Mouse (Mus musculus) MEL (cell line): ENCODE results near the gene Pop5. TPM values are rescaled to one million over a fixed set of nuclear protein-coding genes. Genes with fewer than 3 reads are reported as not detected.

ENCODE experiments used
- DNase-seq: peaks from one replicate; pipeline ENCODE4 v3.0.0; 2011; ENCODE audit warnings: low read depth, low spot score
- H3K27ac ChIP-seq: 2 replicates; pipeline ENCODE4 v1.5.1; 2012; ENCODE audit warnings: low read depth, mild to moderate bottlenecking, control low read depth, low read length, moderate library complexity; ENCODE audit not compliant: control insufficient read depth
- H3K27me3 ChIP-seq, 2 experiments: fragments of 150-350 bp in 1 of 2; sonication (generic) in 1 of 2; 2 replicates each; pipeline ENCODE4 v1.6.1; 2012; ENCODE audit warnings: low read length in 2 of 2, mild to moderate bottlenecking in 2 of 2, improper control_type of control experiment in 1 of 2, moderate library complexity in 1 of 2; ENCODE audit not compliant: insufficient read depth in 2 of 2, control insufficient read depth in 1 of 2
- H3K36me3 ChIP-seq, 2 experiments: 2 replicates each; pipeline ENCODE4 v1.6.1; 2012 to 2014; ENCODE audit warnings: low read length in 2 of 2, improper control_type of control experiment in 1 of 2, inconsistent platforms in 1 of 2, mild to moderate bottlenecking in 1 of 2; ENCODE audit not compliant: insufficient read depth in 2 of 2, control insufficient read depth in 1 of 2
- H3K4me1 ChIP-seq, 2 experiments: fragments of 150-350 bp in 1 of 2; sonication (generic) in 1 of 2; 2 replicates each; pipeline ENCODE4 v1.6.1; 2012; ENCODE audit warnings: low read length in 2 of 2, improper control_type of control experiment in 1 of 2, mild to moderate bottlenecking in 1 of 2; ENCODE audit not compliant: insufficient read depth in 2 of 2, control insufficient read depth in 1 of 2
- H3K4me3 ChIP-seq, 2 experiments: fragments of 150-350 bp in 1 of 2; sonication (generic) in 1 of 2; 2 replicates each; pipeline ENCODE4 v1.5.1; 2012; ENCODE audit warnings: low read depth in 2 of 2, low read length in 2 of 2, mild to moderate bottlenecking in 2 of 2, moderate library complexity in 2 of 2, control low read depth in 1 of 2, improper control_type of control experiment in 1 of 2; ENCODE audit not compliant: control insufficient read depth in 1 of 2, insufficient read depth in 1 of 2
- H3K79me2 ChIP-seq: 2 replicates; pipeline ENCODE4 v1.6.1; 2012; ENCODE audit warnings: mild to moderate bottlenecking, low read length, moderate library complexity; ENCODE audit not compliant: control insufficient read depth, poor library complexity, insufficient read depth
- H3K9ac ChIP-seq: 2 replicates; pipeline ENCODE4 v1.6.1; 2012; ENCODE audit warnings: low read depth, mild to moderate bottlenecking, control low read depth, low read length, moderate library complexity; ENCODE audit not compliant: control insufficient read depth, poor library complexity, severe bottlenecking
- H3K9me3 ChIP-seq: fragments of 150-350 bp; sonication (generic); replicated peaks from 2 replicates; pipeline ENCODE4 v1.6.1; 2012; ENCODE audit warnings: mild to moderate bottlenecking, low read length, improper control_type of control experiment, moderate library complexity; ENCODE audit not compliant: insufficient read depth
- BHLHE40 ChIP-seq: IDR thresholded peaks from 2 replicates; pipeline ENCODE4 v1.6.1; 2012; ENCODE audit warnings: low read depth, mild to moderate bottlenecking, inconsistent platforms, low read length, improper control_type of control experiment, borderline replicate concordance
- CHD1 ChIP-seq: IDR thresholded peaks from 2 replicates; pipeline ENCODE4 v1.6.1; 2012; ENCODE audit warnings: low read depth, mild to moderate bottlenecking, inconsistent platforms, low read length, improper control_type of control experiment
- CHD2 ChIP-seq: IDR thresholded peaks from 2 replicates; pipeline ENCODE4 v1.6.1; 2011; ENCODE audit warnings: low read length, improper control_type of control experiment
- CTCF ChIP-seq, 3 experiments: IDR thresholded peaks in 2 of 3; conservative IDR thresholded peaks in 1 of 3; 2 replicates each; pipeline ENCODE4 v1.5.1; 2011 to 2012; ENCODE audit warnings: low read length in 3 of 3, low read depth in 2 of 3, mild to moderate bottlenecking in 2 of 3, improper control_type of control experiment in 1 of 3, inconsistent platforms in 1 of 3, mixed read lengths in 1 of 3, moderate library complexity in 1 of 3; ENCODE audit not compliant: control insufficient read depth in 1 of 3, insufficient read depth in 1 of 3, poor library complexity in 1 of 3, severe bottlenecking in 1 of 3
- E2F4 ChIP-seq: IDR thresholded peaks from 2 replicates; pipeline ENCODE4 v1.6.1; 2011; ENCODE audit warnings: low read depth, low read length, improper control_type of control experiment, borderline replicate concordance
- ELF1 ChIP-seq: IDR thresholded peaks from 2 replicates; pipeline ENCODE4 v1.6.1; 2014; ENCODE audit warnings: low read depth, mild to moderate bottlenecking, inconsistent platforms, low read length, improper control_type of control experiment, moderate library complexity
- EP300 ChIP-seq, 2 experiments: IDR thresholded peaks; 2 replicates each; pipeline ENCODE4 v1.6.1; 2011; ENCODE audit warnings: improper control_type of control experiment in 2 of 2, low read length in 2 of 2, low read depth in 1 of 2, mild to moderate bottlenecking in 1 of 2
- ETS1 ChIP-seq: IDR thresholded peaks from 2 replicates; pipeline ENCODE4 v1.6.1; 2012; ENCODE audit warnings: low read depth, mild to moderate bottlenecking, inconsistent platforms, low read length, improper control_type of control experiment, moderate library complexity
- GABPA ChIP-seq: IDR thresholded peaks from 2 replicates; pipeline ENCODE4 v1.6.1; 2012; ENCODE audit warnings: low read depth, mild to moderate bottlenecking, inconsistent platforms, low read length, improper control_type of control experiment, moderate library complexity
- GATA1 ChIP-seq: IDR thresholded peaks from 2 replicates; pipeline ENCODE4 v1.6.1; 2011; ENCODE audit warnings: low read depth, low read length, improper control_type of control experiment
- MAFK ChIP-seq: IDR thresholded peaks from 2 replicates; pipeline ENCODE4 v1.6.1; 2011; ENCODE audit warnings: low read depth, mild to moderate bottlenecking, low read length, improper control_type of control experiment, borderline replicate concordance
- MAX ChIP-seq: IDR thresholded peaks from 2 replicates; pipeline ENCODE4 v1.6.1; 2011; ENCODE audit warnings: low read length, improper control_type of control experiment
- MAZ ChIP-seq: IDR thresholded peaks from 2 replicates; pipeline ENCODE4 v1.6.1; 2012; ENCODE audit warnings: low read depth, mild to moderate bottlenecking, inconsistent platforms, low read length, improper control_type of control experiment
- MYC ChIP-seq: IDR thresholded peaks from 2 replicates; pipeline ENCODE4 v1.6.1; 2011; ENCODE audit warnings: low read depth, mild to moderate bottlenecking, low read length, improper control_type of control experiment, moderate library complexity
- NRF1 ChIP-seq: IDR thresholded peaks from 2 replicates; pipeline ENCODE4 v1.6.1; 2014; ENCODE audit warnings: low read depth, mild to moderate bottlenecking, inconsistent platforms, low read length, improper control_type of control experiment, moderate library complexity; ENCODE audit not compliant: poor library complexity, insufficient read depth, severe bottlenecking
- POLR2A ChIP-seq, 2 experiments: IDR thresholded peaks; 2 replicates each; pipeline ENCODE4 v1.6.1; 2011 to 2012; ENCODE audit warnings: low read length in 2 of 2, mild to moderate bottlenecking in 2 of 2, control low read depth in 1 of 2, improper control_type of control experiment in 1 of 2, low read depth in 1 of 2, moderate library complexity in 1 of 2; ENCODE audit not compliant: control insufficient read depth in 1 of 2, insufficient read depth in 1 of 2, poor library complexity in 1 of 2
- RAD21 ChIP-seq: IDR thresholded peaks from 2 replicates; pipeline ENCODE4 v1.6.1; 2011; ENCODE audit warnings: mild to moderate bottlenecking, low read depth, low read length, improper control_type of control experiment
- RCOR1 ChIP-seq: IDR thresholded peaks from 2 replicates; pipeline ENCODE4 v1.6.1; 2012; ENCODE audit warnings: low read depth, mild to moderate bottlenecking, inconsistent platforms, low read length, improper control_type of control experiment
- SMC3 ChIP-seq: IDR thresholded peaks from 2 replicates; pipeline ENCODE4 v1.6.1; 2011; ENCODE audit warnings: low read depth, low read length, improper control_type of control experiment
- TAL1 ChIP-seq: IDR thresholded peaks from 2 replicates; pipeline ENCODE4 v1.6.1; 2012; ENCODE audit warnings: mild to moderate bottlenecking, inconsistent platforms, low read length, moderate library complexity, mixed read lengths
- UBTF ChIP-seq: IDR thresholded peaks from 2 replicates; pipeline ENCODE4 v1.6.1; 2012; ENCODE audit warnings: low read depth, mild to moderate bottlenecking, inconsistent platforms, low read length, improper control_type of control experiment, moderate library complexity, borderline replicate concordance; ENCODE audit not compliant: insufficient read depth
- USF2 ChIP-seq, 2 experiments: IDR thresholded peaks; 2 replicates each; pipeline ENCODE4 v1.6.1; 2011 to 2012; ENCODE audit warnings: improper control_type of control experiment in 2 of 2, low read length in 2 of 2, borderline replicate concordance in 1 of 2, inconsistent platforms in 1 of 2, low read depth in 1 of 2, mild to moderate bottlenecking in 1 of 2; ENCODE audit not compliant: insufficient read depth in 1 of 2
- ZC3H11A ChIP-seq: IDR thresholded peaks from 2 replicates; pipeline ENCODE4 v1.6.1; 2012; ENCODE audit warnings: low read depth, mild to moderate bottlenecking, inconsistent platforms, low read length, improper control_type of control experiment
- ZNF384 ChIP-seq: IDR thresholded peaks from 2 replicates; pipeline ENCODE4 v1.6.1; 2012; ENCODE audit warnings: low read depth, mild to moderate bottlenecking, inconsistent platforms, low read length, improper control_type of control experiment
- polyA plus RNA-seq, 2 experiments: library from polyadenylated mRNA; stranded (reverse) in 1 of 2; unstranded in 1 of 2; fragments of >175 nt in 1 of 2; fragments of >200 nt in 1 of 2; gene quantifications; 2 replicates each; pipeline versions ENCODE4 v1.2.1 to v1.2.4; 2012; ENCODE audit warnings: low replicate concordance in 2 of 2, low read depth in 1 of 2; ENCODE audit not compliant: insufficient read length in 2 of 2, insufficient read depth in 1 of 2, missing spikeins in 1 of 2
- total RNA-seq: library from RNA; depleted of rRNA; stranded (reverse); fragments of 300-350 nt; gene quantifications from 2 replicates; pipeline ENCODE4 v1.2.3, GENCODE M21; 2012

Pop5 gene
- total and polyA plus RNA-seq, 3 experiments = 103 to 388 (median 208) TPM

DNA sequence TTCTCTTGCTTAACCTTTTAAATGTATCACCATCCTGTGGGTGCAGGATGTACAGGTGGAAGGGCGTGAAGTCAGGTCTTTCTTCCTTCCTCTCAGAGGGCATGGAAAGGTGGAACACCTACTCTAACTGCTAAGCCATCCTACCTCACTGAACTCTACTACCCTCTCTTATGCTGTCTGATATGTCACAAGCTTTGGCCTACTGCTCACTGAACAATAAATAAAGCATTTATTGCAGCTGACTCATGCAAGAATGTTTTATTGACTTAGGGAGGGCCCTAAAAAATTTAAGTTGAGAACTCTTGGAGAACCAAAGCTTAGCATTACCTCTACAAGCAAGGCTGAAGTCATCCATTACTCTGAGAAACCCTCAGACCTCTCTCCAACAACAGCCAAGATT is 34.3 kb downstream of the Pop5 start:
- DNase-seq = no peak
- Histone ChIP-seq H3K36me3 (peaks cover 6 to 39% of the 10 kb centered on the region in 2 experiments; a peak in 3 of 4 replicates), H3K9ac (no peak overlapping the region), H3K79me2 (peaks cover 54% of the 10 kb centered on the region), H3K27me3 (no peaks in the 10 kb centered on the region), H3K4me1 (peaks cover 14 to 40% of the 10 kb centered on the region in 2 experiments), H3K4me3 (no peak overlapping the region), H3K9me3 (no peaks in the 10 kb centered on the region), H3K27ac (no peak overlapping the region)
- no peak for TF ChIP-seq CTCF (IDR thresholded peaks at IDR 0.05 in 2 of 3, conservative IDR thresholded peaks at IDR 0.05 in 1 of 3; ENCODE audit: control insufficient read depth in 1 of 3, insufficient read depth in 1 of 3, low read depth in 2 of 3, low read length in 3 of 3, poor library complexity in 1 of 3, severe bottlenecking in 1 of 3)
- no peak for TF ChIP-seq RAD21
- TF ChIP-seq UBTF = no peak
- TF ChIP-seq ZNF384 = no peak
- TF ChIP-seq CHD2 = no peak
- no peak for TF ChIP-seq E2F4
- no peak for TF ChIP-seq NRF1
- no peak for TF ChIP-seq ETS1
- no peak for TF ChIP-seq CHD1
- TF ChIP-seq SMC3 = no peak

DNA sequence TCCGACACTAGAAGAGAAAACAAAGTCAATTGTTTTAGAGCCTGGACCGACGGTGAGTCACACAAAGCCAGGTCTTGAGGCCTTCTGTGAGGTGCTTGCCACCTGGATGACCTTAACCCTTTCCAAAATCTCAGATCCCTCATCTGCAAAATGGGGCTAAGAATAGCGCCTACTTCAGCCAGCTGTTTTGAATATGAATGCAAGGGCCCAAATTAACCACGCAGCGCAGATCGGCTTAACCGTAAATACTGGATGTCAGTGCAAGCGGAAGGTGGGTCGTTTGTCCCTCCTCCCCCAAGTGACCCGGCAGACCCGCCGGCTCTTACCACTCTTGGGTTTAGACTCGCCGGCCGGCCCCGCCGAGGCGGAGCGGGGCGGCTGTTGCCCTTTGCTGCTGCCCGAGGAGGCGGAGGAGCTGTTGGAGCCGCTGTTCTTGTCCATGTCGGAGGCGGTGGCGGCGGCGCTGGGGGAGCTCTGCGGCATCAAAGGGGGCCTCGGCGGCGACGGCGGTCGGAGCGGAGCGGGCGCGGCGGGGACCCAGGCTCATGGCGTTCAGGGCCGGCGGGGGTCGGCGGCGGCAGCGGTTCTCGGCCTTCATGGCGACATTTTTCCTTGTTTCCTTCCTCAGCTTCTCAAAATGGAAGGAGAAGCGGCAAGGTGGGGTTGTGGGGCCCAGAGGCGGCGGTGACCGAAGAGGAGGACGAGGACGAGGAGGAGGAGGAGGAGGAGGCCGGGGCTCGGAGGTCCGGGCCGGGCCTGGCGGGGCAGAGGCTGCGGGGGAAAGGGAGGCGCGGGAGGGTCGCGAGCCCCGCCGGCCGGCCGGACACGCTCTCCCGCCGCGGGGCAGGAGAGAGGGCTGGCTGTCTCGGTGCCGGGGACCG is 36.5 kb downstream of the Pop5 start:
- H3K79me2 ChIP-seq = peaks cover 40% of the 10 kb centered on the region
- no peaks in the 10 kb centered on the region for H3K9me3 ChIP-seq
- TF ChIP-seq MAFK = no peak
- TF ChIP-seq MYC = no peak
- TF ChIP-seq ZC3H11A = no peak
- TF ChIP-seq GATA1 = no peak
- no peak for TF ChIP-seq MAX
- no peak for TF ChIP-seq GABPA
- no peak for TF ChIP-seq TAL1
- TF ChIP-seq EP300 (IDR thresholded peaks at IDR 0.05; ENCODE audit: low read depth in 1 of 2, low read length in 2 of 2) = no peak
- TF ChIP-seq USF2 (IDR thresholded peaks at IDR 0.05; ENCODE audit: borderline replicate concordance in 1 of 2, insufficient read depth in 1 of 2, low read depth in 1 of 2, low read length in 2 of 2) = no peak
- TF ChIP-seq ELF1 = no peak
- TF ChIP-seq UBTF = 0 out of 2 replicates have a peak, but pooled peaks have one; percentile 55
- TF ChIP-seq MAZ = 0 out of 2 replicates have a peak, but pooled peaks have one; percentile 56
- no peak for TF ChIP-seq POLR2A (IDR thresholded peaks at IDR 0.05; ENCODE audit: control insufficient read depth in 1 of 2, insufficient read depth in 1 of 2, low read depth in 1 of 2, low read length in 2 of 2, poor library complexity in 1 of 2)
- no peak for TF ChIP-seq ZNF384
- no peak for TF ChIP-seq RCOR1
- no peak for TF ChIP-seq E2F4
- no peak for TF ChIP-seq BHLHE40
- H3K27me3 ChIP-seq = no peaks in the 10 kb centered on the region
- peak overlapping the region; percentile 46; the same call in 1 of the 2 replicates for H3K27ac ChIP-seq
- peaks cover 12 to 33% of the 10 kb centered on the region in 2 experiments for H3K4me1 ChIP-seq
- peak overlapping the region; percentile 84 to 92 for H3K4me3 ChIP-seq
- H3K36me3 ChIP-seq = peaks cover 6 to 31% of the 10 kb centered on the region in 2 experiments; a peak in 3 of 4 replicates
- peak; percentile 60 for DNase-seq
- peak overlapping the region; percentile 95 for H3K9ac ChIP-seq
